Mouse (Mus musculus) testis, adult 2 months (tissue): ENCODE data around the gene Tut4.

ENCODE experiments used
- CTCF ChIP-seq: fragments of 200-500 bp; IDR thresholded peaks from 2 replicates; pipeline ENCODE4 v1.5.1; 2012; ENCODE audit warnings: low read depth, mild to moderate bottlenecking, inconsistent platforms, low read length, moderate library complexity; ENCODE audit not compliant: control insufficient read depth, insufficient read depth, insufficient replicate concordance
- POLR2A ChIP-seq: fragments of 200-500 bp; IDR thresholded peaks from 2 replicates; pipeline ENCODE4 v1.6.1; 2012; ENCODE audit warnings: low read depth, mild to moderate bottlenecking, inconsistent platforms, low read length, moderate library complexity; ENCODE audit not compliant: control insufficient read depth

DNA sequence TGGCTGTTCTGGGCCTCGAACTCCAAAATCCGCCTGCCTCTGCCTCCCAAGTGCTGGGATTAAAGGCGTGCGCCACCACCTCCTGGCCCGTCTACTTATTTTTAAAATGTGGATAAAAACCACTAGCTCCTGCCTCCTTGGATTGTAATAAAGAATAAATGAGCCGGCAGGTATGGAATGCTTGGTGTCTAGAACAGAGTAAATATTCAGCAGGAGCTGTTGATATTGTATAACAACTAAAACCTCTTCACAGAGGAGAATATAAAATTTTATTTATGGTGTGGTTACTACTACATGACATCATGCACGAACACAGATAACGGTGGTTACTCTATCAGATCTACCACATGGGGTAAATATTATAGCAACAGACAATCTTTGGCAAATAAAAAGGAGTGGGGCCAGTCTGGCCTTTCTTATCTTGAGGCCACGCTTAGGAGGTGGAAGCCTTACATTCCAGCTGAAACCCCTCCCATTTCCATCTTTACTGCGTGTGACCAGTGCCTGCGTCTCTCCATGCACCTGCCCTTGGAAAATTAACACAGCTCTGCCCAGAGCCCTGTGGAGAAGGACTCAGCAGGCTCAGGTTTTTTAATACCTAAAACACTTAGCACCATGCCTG is 31.4 kb upstream of the Tut4 start:
- TF ChIP-seq CTCF = no peak
- TF ChIP-seq POLR2A = no peak
